Mouse (Mus musculus) embryonic facial prominence, embryonic 15.5 days (tissue): Measurements from ENCODE around the gene Cfap77. TPM values are rescaled to one million over a fixed set of nuclear protein-coding genes. Genes with fewer than 3 reads are reported as not detected.

Experiments used
- ATAC-seq: fragments of 200-750 bp; cut with Nextera tagmentation; 2 replicates; pipeline ENCODE4 v1.8.0; 2017; ENCODE audit warnings: low read depth, moderate TSS enrichment; ENCODE audit not compliant: insufficient number of reproducible peaks, low FRiP score, low TSS enrichment
- H3K27ac ChIP-seq: fragments of 300-500 bp; sonication (generic); replicated peaks from 2 replicates; pipeline ENCODE4 v1.5.1; 2015; ENCODE audit warnings: mild to moderate bottlenecking, inconsistent platforms
- H3K27me3 ChIP-seq: fragments of 300-500 bp; sonication (generic); 2 replicates; pipeline ENCODE4 v1.6.1; 2015; ENCODE audit warnings: inconsistent platforms
- H3K36me3 ChIP-seq: fragments of 300-500 bp; sonication (generic); 2 replicates; pipeline ENCODE4 v1.6.1; 2015; ENCODE audit warnings: mild to moderate bottlenecking, inconsistent platforms
- H3K4me1 ChIP-seq: fragments of 300-500 bp; sonication (generic); 2 replicates; pipeline ENCODE4 v1.6.1; 2015; ENCODE audit warnings: inconsistent platforms
- H3K4me2 ChIP-seq: fragments of 300-500 bp; sonication (generic); replicated peaks from 2 replicates; pipeline ENCODE4 v1.6.1; 2015; ENCODE audit warnings: mild to moderate bottlenecking, inconsistent platforms
- H3K4me3 ChIP-seq: fragments of 300-500 bp; sonication (generic); replicated peaks from 2 replicates; pipeline ENCODE4 v1.5.1; 2015; ENCODE audit warnings: mild to moderate bottlenecking, inconsistent platforms
- H3K9ac ChIP-seq: fragments of 300-500 bp; sonication (generic); 2 replicates; pipeline ENCODE4 v1.6.1; 2015; ENCODE audit warnings: inconsistent platforms
- H3K9me3 ChIP-seq: fragments of 300-500 bp; sonication (generic); replicated peaks from 2 replicates; pipeline ENCODE4 v1.6.1; 2016; ENCODE audit warnings: inconsistent platforms
- WGBS: fragments of 180-500 bp; shearing (Covaris S2); methylation state at CpG from one replicate; pipeline ENCODE4 v1.1.7; 2015; 5-methylcytosine and 5-hydroxymethylcytosine counted together
- polyA plus RNA-seq: library from polyadenylated mRNA; unstranded; fragments of >200 nt; fragmentation: Nextera tagmentation; extraction: Ambion mirVana; gene quantifications from 2 replicates; pipeline ENCODE4 v1.2.1, GENCODE M21; 2015

Gene Cfap77
- polyA plus RNA-seq, 1 experiment from 2014 or later, result 1.8 TPM

DNA sequence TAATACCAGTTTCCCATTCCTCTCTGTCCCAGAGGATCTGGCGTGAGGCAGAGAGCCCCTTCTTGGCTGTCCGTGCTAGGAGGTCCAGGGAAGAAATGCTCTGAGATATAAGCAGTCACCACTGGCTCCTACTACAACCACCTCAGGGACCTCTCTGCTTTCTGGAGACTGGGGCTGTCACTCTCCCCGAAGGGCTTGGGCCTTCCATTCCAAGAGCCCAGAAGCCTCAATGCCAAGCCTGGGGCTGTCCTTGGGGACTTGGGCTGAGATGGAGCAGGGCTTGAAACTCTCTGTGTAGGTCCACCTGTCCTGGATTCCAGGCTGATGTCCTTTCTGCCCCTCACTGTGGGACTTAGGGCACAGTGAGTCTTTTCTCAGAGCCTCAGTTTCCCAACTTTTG, 144.0 kb downstream of the Cfap77 start:
- Histone ChIP-seq H3K36me3 (peaks cover 1% of the 10 kb centered on the region; the same call in 1 of the 2 replicates), H3K4me2 (no peak overlapping the region), H3K9me3 (no peaks in the 10 kb centered on the region), H3K4me3 (no peak overlapping the region), H3K27ac (no peak overlapping the region), H3K9ac (no peak overlapping the region), H3K27me3 (peaks cover 98% of the 10 kb centered on the region), H3K4me1 (peaks cover 29% of the 10 kb centered on the region)
- 1% methylated on average over 3 of the region's 3 CpGs for WGBS
- no peak for ATAC-seq

DNA sequence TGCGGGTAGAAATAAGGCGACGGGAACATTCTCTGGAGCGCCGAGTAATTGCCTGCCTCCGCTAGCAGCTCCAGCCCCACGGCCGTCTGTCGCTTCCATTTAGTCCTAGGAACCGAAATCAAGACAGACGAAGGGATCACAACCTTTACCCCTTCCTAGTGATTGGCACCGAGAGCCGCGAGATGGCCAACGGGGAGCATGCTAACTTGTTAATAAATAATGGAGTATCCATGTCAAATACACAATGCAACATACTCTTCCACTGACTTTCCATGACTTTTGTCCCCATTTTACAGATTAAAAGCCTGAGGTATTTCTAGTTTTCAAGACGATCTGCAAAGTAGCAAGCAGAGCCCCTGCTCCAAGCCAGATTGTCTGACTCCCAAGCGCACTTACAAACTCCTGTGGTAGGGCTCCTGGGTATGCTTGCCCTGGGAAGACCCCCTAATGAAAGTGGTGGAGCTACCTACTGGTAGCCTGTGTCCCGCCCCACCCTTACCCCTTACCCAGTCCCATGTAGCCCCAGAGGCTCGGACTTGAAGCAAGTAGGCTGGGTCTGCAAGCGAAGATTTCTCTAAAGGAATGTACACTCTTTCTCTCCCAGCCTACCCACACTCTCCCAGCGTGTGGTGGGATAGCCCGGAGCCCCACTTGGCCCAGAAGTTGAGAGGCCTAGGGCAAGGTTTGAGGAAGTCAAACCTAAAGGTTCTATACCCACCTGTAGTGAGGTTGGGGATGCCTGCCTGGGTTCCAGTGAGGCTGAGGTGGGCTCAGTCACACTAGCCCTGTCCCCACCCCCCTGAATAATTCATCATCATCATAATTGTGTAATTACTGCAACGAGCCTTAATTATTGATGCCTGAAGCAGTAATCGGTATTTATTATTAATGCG, 144.8 kb downstream of the Cfap77 start:
- Histone ChIP-seq H3K9me3 (no peaks in the 10 kb centered on the region), H3K36me3 (peaks cover 9% of the 10 kb centered on the region; the same call in 1 of the 2 replicates), H3K9ac (no peak overlapping the region), H3K27me3 (peaks cover 91% of the 10 kb centered on the region), H3K27ac (no peak overlapping the region), H3K4me2 (no peak overlapping the region), H3K4me3 (no peak overlapping the region), H3K4me1 (peaks cover 26% of the 10 kb centered on the region)
- ATAC-seq, result no peak
- WGBS, result 8% methylated on average over 25 of the region's 25 CpGs

DNA sequence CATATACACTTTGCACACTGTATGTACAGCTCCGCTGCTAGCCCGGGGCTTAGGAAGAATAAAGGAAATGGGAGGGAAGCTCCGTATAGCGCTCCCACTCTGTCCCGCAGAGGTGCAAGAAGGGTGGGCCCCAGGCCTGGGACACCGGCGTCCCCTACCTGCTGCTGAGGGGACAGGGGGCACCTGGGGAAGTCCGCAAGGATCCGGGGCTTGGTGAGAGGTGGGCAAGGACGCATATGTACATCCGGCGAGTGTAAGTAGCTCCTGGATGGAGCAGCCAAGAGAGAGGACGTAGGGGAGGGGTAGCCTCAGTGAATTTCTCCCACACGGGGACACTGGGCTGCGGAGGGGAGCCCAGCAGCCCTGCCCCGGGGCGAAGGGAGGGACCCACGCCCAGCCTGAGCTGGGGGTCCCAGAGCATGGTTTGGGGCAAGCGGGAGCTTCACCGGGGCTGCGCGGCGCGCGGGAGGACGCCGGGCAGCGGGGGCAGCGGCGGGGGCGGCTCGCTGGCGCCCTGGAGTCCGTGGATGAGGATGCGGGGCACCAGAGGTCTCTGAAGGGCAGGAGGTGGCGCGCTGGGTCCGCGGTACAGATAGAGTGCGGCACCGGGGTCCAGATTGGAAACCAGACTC, 145.6 kb downstream of the Cfap77 start:
- no peak; the same call in 1 of the 2 replicates for ATAC-seq
- no peak overlapping the region for H3K4me2 ChIP-seq
- H3K4me1 ChIP-seq, result peaks cover 26% of the 10 kb centered on the region
- under 1% methylated on average over 41 of the region's 41 CpGs for WGBS
- H3K9ac ChIP-seq, result no peak overlapping the region
- H3K27me3 ChIP-seq, result peaks cover 84% of the 10 kb centered on the region
- H3K9me3 ChIP-seq, result no peaks in the 10 kb centered on the region
- peak overlapping the region; percentile 11; the same call in 1 of the 2 replicates for H3K4me3 ChIP-seq
- H3K36me3 ChIP-seq, result peaks cover 13% of the 10 kb centered on the region; the same call in 1 of the 2 replicates
- H3K27ac ChIP-seq, result no peak overlapping the region

DNA sequence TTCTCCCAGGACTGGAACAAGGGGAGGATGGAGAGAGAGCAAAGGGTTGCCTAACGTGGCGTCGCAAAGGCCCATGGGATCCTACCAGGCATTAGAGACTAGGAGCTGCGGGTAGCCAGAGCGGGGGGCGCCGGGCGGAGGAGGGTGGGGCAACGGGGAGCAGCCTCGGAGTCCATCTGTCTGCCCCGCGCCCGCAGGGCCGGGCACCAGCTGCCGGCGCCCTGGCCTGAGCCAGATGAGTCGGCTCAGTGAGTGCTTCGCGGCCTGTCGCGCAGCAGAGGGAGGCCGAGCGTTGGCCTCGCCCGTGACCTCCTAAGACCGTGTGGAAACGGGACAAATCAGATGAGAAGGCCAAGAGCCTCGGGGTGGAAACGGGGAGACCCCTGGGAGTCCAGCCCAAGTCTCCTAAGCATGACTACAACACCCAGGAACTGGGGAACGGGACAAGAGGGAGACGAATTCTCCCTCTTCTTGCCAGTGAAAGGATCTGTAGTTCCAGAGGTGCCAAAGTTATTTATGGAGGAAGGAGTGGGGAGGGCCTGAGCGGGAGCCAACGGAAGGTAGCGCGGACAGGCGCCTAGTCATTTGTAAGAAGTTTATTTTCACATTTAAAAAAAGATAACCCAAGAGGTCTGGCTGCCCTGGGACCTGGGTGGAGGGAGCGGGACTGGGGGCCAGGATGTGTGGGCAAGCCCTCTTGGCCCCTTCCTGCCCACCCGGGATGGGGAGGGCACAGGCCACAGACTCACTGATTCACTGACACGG, 146.3 kb downstream of the Cfap77 start:
- no peak overlapping the region for H3K9ac ChIP-seq
- WGBS, result 2% methylated on average over 39 of the region's 39 CpGs
- peaks cover 77% of the 10 kb centered on the region for H3K27me3 ChIP-seq
- peaks cover 26% of the 10 kb centered on the region for H3K4me1 ChIP-seq
- H3K4me2 ChIP-seq, result peak overlapping the region; percentile 31
- H3K27ac ChIP-seq, result no peak overlapping the region
- H3K4me3 ChIP-seq, result peak overlapping the region; percentile 15; the same call in 1 of the 2 replicates
- H3K9me3 ChIP-seq, result no peaks in the 10 kb centered on the region
- ATAC-seq, result peak; percentile 52; the same call in 1 of the 2 replicates
- H3K36me3 ChIP-seq, result peaks cover 13% of the 10 kb centered on the region; the same call in 1 of the 2 replicates

DNA sequence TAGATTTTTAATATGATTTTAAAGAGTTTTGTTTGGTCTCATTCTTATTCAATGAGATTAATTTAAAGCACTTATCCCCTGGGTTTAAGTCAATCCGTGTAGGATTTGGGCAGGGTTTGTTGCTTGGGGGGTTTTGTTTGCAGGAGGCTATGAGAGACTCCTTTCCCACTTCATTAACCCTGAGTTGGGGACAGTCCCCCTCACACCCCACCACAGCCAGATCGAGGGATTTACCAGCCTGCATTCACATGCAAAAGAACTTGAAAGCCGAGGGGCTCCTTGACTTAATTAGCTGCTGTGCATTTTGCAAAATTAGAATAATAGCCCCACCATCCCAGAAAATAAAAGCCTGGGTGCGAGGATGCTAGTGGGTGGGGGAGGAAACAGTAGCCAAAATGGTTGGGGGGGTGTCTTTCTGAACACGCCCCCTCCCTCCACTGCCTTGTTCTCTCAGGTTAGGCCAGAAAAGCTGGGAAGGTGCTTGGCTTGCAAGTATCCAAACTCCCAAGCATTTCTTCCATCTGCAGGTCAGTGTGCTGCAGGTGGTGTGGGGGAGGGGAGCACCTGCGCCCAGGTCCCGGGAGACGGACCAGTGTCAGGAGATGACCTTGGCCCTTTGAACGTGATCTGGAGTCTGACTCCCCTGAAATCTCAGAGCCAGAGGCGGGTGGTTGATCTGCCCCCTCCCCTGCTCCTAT, 147.0 kb downstream of the Cfap77 start:
- H3K9me3 ChIP-seq, result no peaks in the 10 kb centered on the region
- no peak for ATAC-seq
- H3K27me3 ChIP-seq, result peaks cover 69% of the 10 kb centered on the region
- H3K36me3 ChIP-seq, result peaks cover 13% of the 10 kb centered on the region; the same call in 1 of the 2 replicates
- peaks cover 26% of the 10 kb centered on the region for H3K4me1 ChIP-seq
- peak overlapping the region; percentile 31 for H3K4me2 ChIP-seq
- H3K27ac ChIP-seq, result no peak overlapping the region
- no peak overlapping the region for H3K9ac ChIP-seq
- WGBS, result 5% methylated on average over 10 of the region's 10 CpGs
- 0 out of 2 replicates have a peak overlapping the region, but pooled peaks have one; percentile 15 for H3K4me3 ChIP-seq

DNA sequence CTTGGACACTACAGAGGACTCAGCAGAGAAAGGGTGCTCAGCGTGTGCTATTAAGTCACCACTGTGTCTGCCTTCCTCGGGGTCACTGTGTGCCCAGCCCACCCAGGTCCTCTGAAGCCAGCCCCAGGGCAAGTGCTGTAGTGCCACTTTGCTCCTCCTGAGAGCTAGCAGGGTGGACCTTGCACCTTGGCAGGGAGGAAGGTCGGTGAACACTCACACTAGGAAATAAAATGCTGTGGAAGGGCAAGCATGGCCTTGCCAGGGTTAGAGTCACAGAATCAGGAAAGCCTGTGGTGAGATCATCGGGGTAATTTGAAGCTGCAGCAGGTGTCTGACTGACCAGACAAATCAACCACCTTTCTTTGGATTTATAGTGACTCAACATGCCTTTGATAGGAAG, 149.3 kb downstream of the Cfap77 start:
- Histone ChIP-seq H3K27ac (no peak overlapping the region), H3K27me3 (peaks cover 46% of the 10 kb centered on the region), H3K4me1 (peaks cover 18% of the 10 kb centered on the region), H3K36me3 (peaks cover 19% of the 10 kb centered on the region; the same call in 1 of the 2 replicates), H3K9me3 (no peaks in the 10 kb centered on the region), H3K4me3 (no peak overlapping the region), H3K9ac (no peak overlapping the region), H3K4me2 (no peak overlapping the region)
- WGBS, result 53% methylated on average over 4 of the region's 4 CpGs
- no peak for ATAC-seq

DNA sequence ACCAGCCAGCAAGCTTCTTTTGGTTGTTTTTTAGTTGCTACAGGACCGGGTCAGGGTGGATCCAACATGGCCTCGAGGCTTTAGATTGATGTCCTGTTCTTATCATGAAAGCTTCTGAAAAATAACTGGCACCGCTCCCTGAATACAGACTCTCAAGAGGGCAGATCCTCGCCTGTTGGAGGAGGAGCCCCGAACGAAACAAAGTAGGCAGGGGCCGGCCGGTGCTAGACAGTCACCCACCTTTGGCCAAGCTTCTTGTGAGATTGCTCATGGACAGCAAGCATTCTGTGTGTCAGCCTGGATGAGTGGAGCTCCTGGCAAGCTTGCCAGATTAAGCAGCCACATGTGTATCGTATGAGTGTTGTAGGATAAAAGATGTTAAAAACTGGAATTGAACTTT, 150.1 kb downstream of the Cfap77 start:
- WGBS, result 92% methylated on average over 9 of the region's 9 CpGs
- Histone ChIP-seq H3K4me3 (no peak overlapping the region), H3K4me2 (no peak overlapping the region), H3K9ac (no peak overlapping the region), H3K27ac (no peak overlapping the region), H3K27me3 (peaks cover 39% of the 10 kb centered on the region), H3K9me3 (no peaks in the 10 kb centered on the region), H3K36me3 (peaks cover 24% of the 10 kb centered on the region; the same call in 1 of the 2 replicates), H3K4me1 (peaks cover 18% of the 10 kb centered on the region)
- no peak for ATAC-seq

DNA sequence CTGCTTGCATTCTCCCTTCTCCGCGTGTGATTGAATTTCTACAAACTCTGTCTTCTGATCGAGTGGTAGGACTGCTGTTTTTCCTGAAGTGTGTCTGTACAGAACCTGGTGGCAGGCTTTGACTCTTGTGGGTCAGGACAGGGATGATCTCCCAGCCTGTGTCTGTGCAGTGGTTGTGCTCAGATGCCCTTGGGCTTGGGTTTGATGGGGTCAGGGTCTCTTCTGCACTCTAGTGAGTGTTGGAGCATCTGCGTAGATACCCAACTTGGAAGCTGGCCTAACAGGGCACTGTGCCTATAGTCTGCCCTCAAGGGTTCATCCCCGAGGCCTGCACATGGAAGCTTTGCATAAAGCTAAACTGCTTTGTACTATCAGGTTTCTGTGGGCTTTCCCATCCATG, 151.0 kb downstream of the Cfap77 start:
- 78% methylated on average over 5 of the region's 5 CpGs for WGBS
- Histone ChIP-seq H3K4me1 (peaks cover 10% of the 10 kb centered on the region), H3K27me3 (peaks cover 30% of the 10 kb centered on the region), H3K36me3 (peaks cover 28% of the 10 kb centered on the region; the same call in 1 of the 2 replicates), H3K4me3 (no peak overlapping the region), H3K9me3 (no peaks in the 10 kb centered on the region), H3K9ac (no peak overlapping the region), H3K4me2 (no peak overlapping the region), H3K27ac (no peak overlapping the region)
- ATAC-seq, result no peak

DNA sequence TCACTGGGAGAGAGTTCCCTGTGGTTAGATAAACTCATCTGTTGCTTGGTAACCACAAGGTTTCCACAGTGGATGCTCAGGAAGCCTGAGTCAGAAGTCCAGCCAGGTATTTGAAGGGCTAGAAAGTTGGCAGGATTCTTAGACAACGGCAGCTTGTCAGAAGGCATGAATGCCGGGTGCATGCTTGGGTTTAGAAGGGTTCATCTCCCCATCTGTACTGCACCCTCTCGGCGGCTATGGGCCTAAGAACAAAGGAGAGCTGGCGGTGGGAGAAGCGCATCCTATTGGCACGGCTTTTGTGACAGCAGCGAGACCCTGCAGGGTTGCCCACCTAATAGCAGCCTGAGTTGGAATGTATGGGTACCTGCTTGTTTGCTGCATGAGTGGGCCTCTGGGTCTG, 152.6 kb downstream of the Cfap77 start:
- H3K9ac ChIP-seq, result no peak overlapping the region
- 85% methylated on average over 8 of the region's 8 CpGs for WGBS
- peaks cover 14% of the 10 kb centered on the region for H3K27me3 ChIP-seq
- peaks cover 32% of the 10 kb centered on the region; the same call in 1 of the 2 replicates for H3K36me3 ChIP-seq
- no peak overlapping the region for H3K4me3 ChIP-seq
- no peak overlapping the region for H3K27ac ChIP-seq
- H3K9me3 ChIP-seq, result no peaks in the 10 kb centered on the region
- ATAC-seq, result no peak
- no peak overlapping the region for H3K4me2 ChIP-seq
- no peaks in the 10 kb centered on the region for H3K4me1 ChIP-seq

DNA sequence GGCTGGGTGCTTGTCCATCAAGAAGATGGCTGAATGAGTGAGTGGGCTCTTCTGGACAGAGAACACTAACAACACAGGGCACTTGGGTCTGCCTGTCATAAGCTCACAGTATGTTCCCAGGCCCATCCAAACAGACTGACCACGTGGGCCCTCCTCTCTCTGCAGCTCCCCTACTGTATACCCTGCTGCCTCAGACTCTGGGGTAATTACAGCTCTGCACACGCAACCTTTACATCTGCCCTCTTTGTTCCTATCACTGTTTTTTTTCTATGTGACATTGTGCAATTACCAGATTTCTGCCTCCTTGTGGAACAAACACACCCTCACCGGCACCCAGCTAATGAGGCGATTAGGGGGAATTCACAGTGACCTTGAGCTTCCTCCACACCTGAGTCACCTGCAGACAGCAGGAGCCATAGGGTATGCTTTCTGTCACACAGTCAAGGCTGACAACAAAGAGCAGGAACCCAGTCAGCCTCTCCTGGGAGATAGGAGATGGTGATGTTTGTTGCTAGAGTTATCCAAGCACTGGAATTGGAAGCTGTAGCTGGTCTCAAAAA, 157.4 kb downstream of the Cfap77 start:
- 84% methylated on average over 4 of the region's 4 CpGs for WGBS
- ATAC-seq, result no peak
- H3K9me3 ChIP-seq, result no peaks in the 10 kb centered on the region
- peaks cover 58% of the 10 kb centered on the region for H3K36me3 ChIP-seq
- H3K27ac ChIP-seq, result no peak overlapping the region
- H3K9ac ChIP-seq, result no peak overlapping the region
- no peaks in the 10 kb centered on the region for H3K4me1 ChIP-seq
- no peak overlapping the region for H3K4me2 ChIP-seq
- H3K4me3 ChIP-seq, result no peak overlapping the region
- no peaks in the 10 kb centered on the region for H3K27me3 ChIP-seq
